8 mouse cellular contexts compared by ENCODE assay signal in genomic region chr5:35361570-35362284, GRCm38 (mm10). TPM values are rescaled to one million over a fixed set of nuclear protein-coding genes. Genes with fewer than 3 reads are reported as not detected.
A peak's percentile ranks its signal among the peaks of the same experiment; 100 is the strongest.
DNase-seq lines count a peak whose midpoint lies in the region; ATAC-seq and TF ChIP-seq lines count a peak whose summit lies in the region.

No protein-coding gene starts in this region.

- H3K36me3 ChIP-seq in heart, embryonic 14.5 days (ENCODE audit: control insufficient read depth, insufficient read depth, low read length) = no peaks in the 10 kb centered on the region
- no peaks in the 10 kb centered on the region for H3K36me3 ChIP-seq in liver, embryonic 11.5 days (ENCODE audit: control insufficient read depth, insufficient read depth, low read length)
- H3K36me3 ChIP-seq in neural tube, embryonic 11.5 days (ENCODE audit: control insufficient read depth, insufficient read depth, low read length) = no peaks in the 10 kb centered on the region
- no peaks in the 10 kb centered on the region for H3K36me3 ChIP-seq in stomach, embryonic 15.5 days

- TF ChIP-seq POLR2A in brain, embryonic 14.5 days (IDR thresholded peaks at IDR 0.05; ENCODE audit: borderline replicate concordance, extremely low read depth, insufficient read depth, insufficient read length, poor library complexity, severe bottlenecking) = no peak

- H3K4me3 ChIP-seq in heart, embryonic 14.5 days (ENCODE audit: control insufficient read depth in 1 of 2, insufficient read depth in 1 of 2, low read depth in 1 of 2, low read length in 2 of 2) = no peak overlapping the region
- no peak overlapping the region for H3K4me3 ChIP-seq in liver, embryonic 11.5 days (ENCODE audit: low read depth, low read length)
- H3K4me3 ChIP-seq in neural tube, embryonic 11.5 days (ENCODE audit: low read depth, low read length) = no peak overlapping the region
- H3K4me3 ChIP-seq in stomach, embryonic 15.5 days (replicated peaks) = no peak overlapping the region

- H3K27me3 ChIP-seq in heart, embryonic 14.5 days (ENCODE audit: control insufficient read depth, insufficient read depth, low read length) = peaks cover 17% of the 10 kb centered on the region; the same call in 1 of the 2 replicates
- H3K27me3 ChIP-seq in liver, embryonic 11.5 days (replicated peaks; ENCODE audit: control insufficient read depth, insufficient read depth, low read length) = peaks cover 2% of the 10 kb centered on the region; the same call in 1 of the 2 replicates
- no peaks in the 10 kb centered on the region for H3K27me3 ChIP-seq in neural tube, embryonic 11.5 days (ENCODE audit: control insufficient read depth, insufficient read depth, low read length)
- H3K27me3 ChIP-seq in stomach, embryonic 15.5 days (replicated peaks) = peaks cover 22% of the 10 kb centered on the region

- peak; percentile 42; the same call in 1 of the 2 replicates for ATAC-seq in heart, embryonic 14.5 days (ENCODE audit: insufficient number of reproducible peaks, insufficient read depth, low FRiP score, low read depth)
- 0 out of 2 replicates have a peak, but pooled peaks have one; percentile 29 for ATAC-seq in liver, embryonic 11.5 days (replicated peaks; ENCODE audit: low FRiP score)
- ATAC-seq in neural tube, embryonic 11.5 days (ENCODE audit: insufficient read depth, low FRiP score, low TSS enrichment) = peak; percentile 41; the same call in 1 of the 2 replicates
- 0 out of 2 replicates have a peak, but pooled peaks have one; percentile 35 for ATAC-seq in stomach, embryonic 15.5 days (ENCODE audit: insufficient read depth, low FRiP score, low read depth)

- no peaks in the 10 kb centered on the region for H3K4me1 ChIP-seq in heart, embryonic 14.5 days (ENCODE audit: control insufficient read depth in 2 of 2, insufficient read depth in 2 of 2, low read length in 2 of 2)
- no peaks in the 10 kb centered on the region for H3K4me1 ChIP-seq in liver, embryonic 11.5 days (replicated peaks; ENCODE audit: control insufficient read depth, insufficient read depth, low read length)
- no peaks in the 10 kb centered on the region for H3K4me1 ChIP-seq in neural tube, embryonic 11.5 days (ENCODE audit: control insufficient read depth, insufficient read depth, low read length)
- H3K4me1 ChIP-seq in stomach, embryonic 15.5 days = no peaks in the 10 kb centered on the region

- H3K27ac ChIP-seq in heart, embryonic 14.5 days (replicated peaks in 1 of 2; ENCODE audit: control insufficient read depth in 1 of 2, insufficient read depth in 1 of 2, low read depth in 2 of 2, low read length in 2 of 2) = no peak overlapping the region
- no peak overlapping the region for H3K27ac ChIP-seq in liver, embryonic 11.5 days (ENCODE audit: low read depth, low read length)
- no peak overlapping the region for H3K27ac ChIP-seq in neural tube, embryonic 11.5 days (ENCODE audit: low read depth, low read length)
- no peak overlapping the region for H3K27ac ChIP-seq in stomach, embryonic 15.5 days

- H3K9ac ChIP-seq in heart, embryonic 14.5 days (ENCODE audit: low read length) = no peak overlapping the region
- no peak overlapping the region for H3K9ac ChIP-seq in liver, embryonic 11.5 days (ENCODE audit: low read depth, low read length)
- H3K9ac ChIP-seq in neural tube, embryonic 11.5 days (ENCODE audit: low read length) = no peak overlapping the region
- H3K9ac ChIP-seq in stomach, embryonic 15.5 days = no peak overlapping the region

- WGBS in heart, embryonic 14.5 days = 47% methylated on average over 8 of the region's 8 CpGs
- WGBS in liver, embryonic 11.5 days = 48% methylated on average over 8 of the region's 8 CpGs
- 48% methylated on average over 8 of the region's 8 CpGs for WGBS in neural tube, embryonic 11.5 days
- WGBS in stomach, embryonic 15.5 days = 48% methylated on average over 8 of the region's 8 CpGs

- DNase-seq in CD4-positive, CD25-positive, alpha-beta regulatory T cell, adult 2 months (ENCODE audit: low read depth, low spot score) = peak; percentile 86
- DNase-seq in brain, embryonic 14.5 days (ENCODE audit: low read depth) = peak; percentile 95
- DNase-seq in fat pad, adult 2 months (ENCODE audit: extremely low read depth, low read depth, low spot score) = peak; percentile 5
- DNase-seq in kidney, postnatal 10 days = peak; percentile 97
- DNase-seq in liver, embryonic 11.5 days (ENCODE audit: low spot score) = peak; percentile 83
- DNase-seq in neural tube, embryonic 11.5 days (ENCODE audit: low spot score) = peak; percentile 95

- TF ChIP-seq CTCF in brain, embryonic 14.5 days (IDR thresholded peaks at IDR 0.05; ENCODE audit: borderline replicate concordance, extremely low read depth, insufficient read depth, insufficient read length) = peak; percentile 100

- H3K4me2 ChIP-seq in heart, embryonic 14.5 days (ENCODE audit: low read length) = no peak overlapping the region
- H3K4me2 ChIP-seq in liver, embryonic 11.5 days = no peak overlapping the region
- H3K4me2 ChIP-seq in neural tube, embryonic 11.5 days (ENCODE audit: low read depth) = no peak overlapping the region
- no peak overlapping the region for H3K4me2 ChIP-seq in stomach, embryonic 15.5 days

- H3K9me3 ChIP-seq in heart, embryonic 14.5 days (ENCODE audit: control insufficient read depth, low read length) = no peaks in the 10 kb centered on the region
- no peaks in the 10 kb centered on the region for H3K9me3 ChIP-seq in liver, embryonic 11.5 days (ENCODE audit: control insufficient read depth, low read length)
- H3K9me3 ChIP-seq in neural tube, embryonic 11.5 days (ENCODE audit: control insufficient read depth, low read length) = no peaks in the 10 kb centered on the region
- no peaks in the 10 kb centered on the region for H3K9me3 ChIP-seq in stomach, embryonic 15.5 days

RNA-seq across cellular contexts. Expression of gene Hmx1, which starts 27.2 kb away (rescaled TPM):
- polyA plus RNA-seq in brain, embryonic 14.5 days (2012; rRNA removed) = 0.45 and 1.0 TPM in 2 replicates
- not detected in 2 replicates for polyA plus RNA-seq in heart, embryonic 14.5 days (2014; fragmentation: Nextera tagmentation; extraction: Ambion mirVana)
- polyA plus RNA-seq in liver, embryonic 11.5 days (2014; fragmentation: Nextera tagmentation; extraction: Ambion mirVana) = not detected in 2 replicates
- 7.3 and 8.5 TPM in 2 replicates for polyA plus RNA-seq in neural tube, embryonic 11.5 days (2014; fragmentation: Nextera tagmentation; extraction: Ambion mirVana)
- polyA plus RNA-seq in stomach, embryonic 15.5 days (2015; fragmentation: Nextera tagmentation; extraction: Ambion mirVana) = 0.36 TPM in 1 of 2 replicates, not detected in the other

Comparison
In these comparisons a context has a peak if more than half of its experiments do, and no peak if none do; other contexts are left out.
1. DNase-seq: peak in every context shown above with its lines; median percentile 97 in kidney, postnatal 10 days; 95 in brain, embryonic 14.5 days; 95 in neural tube, embryonic 11.5 days; 86 in CD4-positive, CD25-positive, alpha-beta regulatory T cell, adult 2 months; 83 in liver, embryonic 11.5 days; 5 in fat pad, adult 2 months.